Mouse (Mus musculus) embryonic facial prominence, embryonic 11.5 days (tissue): ENCODE measurements at regions not wholly inside any gene's neighbourhood (a gene's known extent, or its start where the extent isn't known, plus 50 kb on each side); places are given as distances from the start of the nearest gene placed in this dataset.
A peak's percentile ranks its signal among the peaks of the same experiment; 100 is the strongest.

ENCODE experiments used
- ATAC-seq: fragments of 200-750 bp; cut with Nextera tagmentation; replicated peaks from 2 replicates; pipeline ENCODE4 v1.8.0; 2017; ENCODE audit warnings: low read depth; ENCODE audit not compliant: insufficient number of reproducible peaks, low FRiP score, low TSS enrichment
- DNase-seq: peaks from one replicate; pipeline ENCODE4 v3.0.0-alpha.2; 2015; ENCODE audit warnings: low spot score
- H3K27ac ChIP-seq: fragments of 300-500 bp; sonication (generic); replicated peaks from 2 replicates; pipeline ENCODE4 v1.5.1; 2014; ENCODE audit warnings: mild to moderate bottlenecking, low read depth, low read length, control low read depth
- H3K27me3 ChIP-seq: fragments of 300-500 bp; sonication (generic); 2 replicates; pipeline ENCODE4 v1.6.1; 2014; ENCODE audit warnings: mild to moderate bottlenecking, low read length, moderate library complexity, mixed read lengths; ENCODE audit not compliant: control insufficient read depth, insufficient read depth
- H3K36me3 ChIP-seq: fragments of 300-500 bp; sonication (generic); replicated peaks from 2 replicates; pipeline ENCODE4 v1.6.1; 2014; ENCODE audit warnings: low read depth, mild to moderate bottlenecking, low read length, moderate library complexity, mixed read lengths; ENCODE audit not compliant: control insufficient read depth, insufficient read depth
- H3K4me1 ChIP-seq: fragments of 300-500 bp; sonication (generic); 2 replicates; pipeline ENCODE4 v1.6.1; 2014; ENCODE audit warnings: low read length, mixed read lengths; ENCODE audit not compliant: control insufficient read depth, insufficient read depth
- H3K4me2 ChIP-seq: fragments of 300-500 bp; sonication (generic); 2 replicates; pipeline ENCODE4 v1.6.1; 2014; ENCODE audit warnings: low read depth, mild to moderate bottlenecking, control low read depth, low read length, moderate library complexity
- H3K4me3 ChIP-seq: fragments of 300-500 bp; sonication (generic); 2 replicates; pipeline ENCODE4 v1.5.1; 2014; ENCODE audit warnings: low read depth, low read length, control low read depth
- H3K9ac ChIP-seq: fragments of 300-500 bp; sonication (generic); replicated peaks from 2 replicates; pipeline ENCODE4 v1.6.1; 2014; ENCODE audit warnings: mild to moderate bottlenecking, control low read depth, low read length
- H3K9me3 ChIP-seq: fragments of 300-500 bp; sonication (generic); replicated peaks from 2 replicates; pipeline ENCODE4 v1.6.1; 2016; ENCODE audit warnings: mild to moderate bottlenecking, low read length, inconsistent platforms, mixed read lengths; ENCODE audit not compliant: control insufficient read depth
- WGBS: fragments of 180-500 bp; shearing (Covaris S2); extraction: QIAGEN DNeasy Blood & Tissue Kit; methylation state at CpG from one replicate; pipeline ENCODE4 v1.1.7; 2014; 5-methylcytosine and 5-hydroxymethylcytosine counted together

- WGBS = 26% methylated on average over 3 of the region's 3 CpGs
- H3K9me3 ChIP-seq = no peaks in the 10 kb centered on the region
- no peaks in the 10 kb centered on the region for H3K27me3 ChIP-seq
- no peak overlapping the region for H3K4me3 ChIP-seq
- H3K4me1 ChIP-seq = no peaks in the 10 kb centered on the region
- DNase-seq (peak; percentile 86), ATAC-seq (0 out of 2 replicates have a peak, but pooled peaks have one; percentile 73)
- H3K27ac ChIP-seq = no peak overlapping the region
- no peak overlapping the region for H3K9ac ChIP-seq
- H3K4me2 ChIP-seq = no peak overlapping the region
- H3K36me3 ChIP-seq = no peaks in the 10 kb centered on the region
Measured at GRCm38 (mm10) chr2:63920997-63921396, 176.8 kb downstream of the Fign start.

GRCm38 (mm10) chr2:63920019-63920418 lies 177.8 kb downstream of the Fign start:
- no peak overlapping the region for H3K4me3 ChIP-seq

GRCm38 (mm10) chr2:63900644-63901043 lies 197.2 kb downstream of the Fign start:
- Histone ChIP-seq H3K9ac (no peak overlapping the region), H3K4me3 (no peak overlapping the region), H3K27me3 (no peaks in the 10 kb centered on the region), H3K4me2 (no peak overlapping the region), H3K36me3 (no peaks in the 10 kb centered on the region), H3K27ac (no peak overlapping the region), H3K4me1 (no peaks in the 10 kb centered on the region), H3K9me3 (no peaks in the 10 kb centered on the region)
- DNase-seq = no peak
- no peak for ATAC-seq

More at GRCm38 (mm10) chr2:63920019-63920418, 177.8 kb downstream of the Fign start:
- no peak overlapping the region for H3K4me2 ChIP-seq
- 79% methylated on average over 4 of the region's 4 CpGs for WGBS
- ATAC-seq (no peak), DNase-seq (no peak)
- H3K9me3 ChIP-seq = no peaks in the 10 kb centered on the region
- no peaks in the 10 kb centered on the region for H3K36me3 ChIP-seq
- H3K4me1 ChIP-seq = no peaks in the 10 kb centered on the region
- no peak overlapping the region for H3K9ac ChIP-seq
- H3K27me3 ChIP-seq = no peaks in the 10 kb centered on the region
- no peak overlapping the region for H3K27ac ChIP-seq

GRCm38 (mm10) chr2:63878477-63878876 lies 219.4 kb downstream of the Fign start:
- no peaks in the 10 kb centered on the region for H3K36me3 ChIP-seq
- 44% methylated on average over 6 of the region's 6 CpGs for WGBS
- H3K27ac ChIP-seq = no peak overlapping the region
- no peak overlapping the region for H3K9ac ChIP-seq
- H3K27me3 ChIP-seq = no peaks in the 10 kb centered on the region
- no peak for ATAC-seq
- H3K4me3 ChIP-seq = no peak overlapping the region
- H3K4me2 ChIP-seq = no peak overlapping the region
- DNase-seq = peak; percentile 65
- peaks cover 2% of the 10 kb centered on the region for H3K4me1 ChIP-seq
- no peaks in the 10 kb centered on the region for H3K9me3 ChIP-seq

- no peak overlapping the region for H3K27ac ChIP-seq
- no peak for DNase-seq
- H3K4me3 ChIP-seq = no peak overlapping the region
- H3K9me3 ChIP-seq = no peaks in the 10 kb centered on the region
- no peak overlapping the region for H3K9ac ChIP-seq
- ATAC-seq = no peak
- H3K4me2 ChIP-seq = no peak overlapping the region
- H3K4me1 ChIP-seq = peaks cover 2% of the 10 kb centered on the region
- no peaks in the 10 kb centered on the region for H3K36me3 ChIP-seq
- no peaks in the 10 kb centered on the region for H3K27me3 ChIP-seq
Measured at GRCm38 (mm10) chr2:63877387-63877786, 220.5 kb downstream of the Fign start.

GRCm38 (mm10) chr2:63876375-63876774 lies 221.5 kb downstream of the Fign start:
- H3K27ac ChIP-seq = no peak overlapping the region
- no peak overlapping the region for H3K4me2 ChIP-seq
- H3K4me1 ChIP-seq = peaks cover 2% of the 10 kb centered on the region
- H3K4me3 ChIP-seq = no peak overlapping the region
- H3K27me3 ChIP-seq = no peaks in the 10 kb centered on the region
- DNase-seq (peak; percentile 77), ATAC-seq (0 out of 2 replicates have a peak, but pooled peaks have one; percentile 29)
- H3K36me3 ChIP-seq = no peaks in the 10 kb centered on the region
- no peaks in the 10 kb centered on the region for H3K9me3 ChIP-seq
- H3K9ac ChIP-seq = no peak overlapping the region
- 3% methylated on average over 3 of the region's 3 CpGs for WGBS

GRCm38 (mm10) chr2:63875101-63875500 lies 222.7 kb downstream of the Fign start:
- 26% methylated on average over 4 of the region's 4 CpGs for WGBS
- Histone ChIP-seq H3K27ac (no peak overlapping the region), H3K4me2 (no peak overlapping the region), H3K4me1 (peaks cover 2% of the 10 kb centered on the region), H3K4me3 (no peak overlapping the region), H3K27me3 (no peaks in the 10 kb centered on the region), H3K9me3 (no peaks in the 10 kb centered on the region), H3K9ac (no peak overlapping the region), H3K36me3 (no peaks in the 10 kb centered on the region)
- no peak for ATAC-seq
- DNase-seq = no peak

- ATAC-seq (no peak), DNase-seq (no peak)
- WGBS = 74% methylated on average over 8 of the region's 8 CpGs
- Histone ChIP-seq H3K9me3 (no peaks in the 10 kb centered on the region), H3K9ac (no peak overlapping the region), H3K36me3 (no peaks in the 10 kb centered on the region), H3K27ac (no peak overlapping the region), H3K4me1 (no peaks in the 10 kb centered on the region; the same call in 1 of the 2 replicates), H3K4me3 (no peak overlapping the region), H3K4me2 (no peak overlapping the region), H3K27me3 (no peaks in the 10 kb centered on the region)
Measured at GRCm38 (mm10) chr2:63866524-63866923, 231.3 kb downstream of the Fign start.
